ENCODE assay signal across 9 mouse cellular contexts in the genomic region with DNA sequence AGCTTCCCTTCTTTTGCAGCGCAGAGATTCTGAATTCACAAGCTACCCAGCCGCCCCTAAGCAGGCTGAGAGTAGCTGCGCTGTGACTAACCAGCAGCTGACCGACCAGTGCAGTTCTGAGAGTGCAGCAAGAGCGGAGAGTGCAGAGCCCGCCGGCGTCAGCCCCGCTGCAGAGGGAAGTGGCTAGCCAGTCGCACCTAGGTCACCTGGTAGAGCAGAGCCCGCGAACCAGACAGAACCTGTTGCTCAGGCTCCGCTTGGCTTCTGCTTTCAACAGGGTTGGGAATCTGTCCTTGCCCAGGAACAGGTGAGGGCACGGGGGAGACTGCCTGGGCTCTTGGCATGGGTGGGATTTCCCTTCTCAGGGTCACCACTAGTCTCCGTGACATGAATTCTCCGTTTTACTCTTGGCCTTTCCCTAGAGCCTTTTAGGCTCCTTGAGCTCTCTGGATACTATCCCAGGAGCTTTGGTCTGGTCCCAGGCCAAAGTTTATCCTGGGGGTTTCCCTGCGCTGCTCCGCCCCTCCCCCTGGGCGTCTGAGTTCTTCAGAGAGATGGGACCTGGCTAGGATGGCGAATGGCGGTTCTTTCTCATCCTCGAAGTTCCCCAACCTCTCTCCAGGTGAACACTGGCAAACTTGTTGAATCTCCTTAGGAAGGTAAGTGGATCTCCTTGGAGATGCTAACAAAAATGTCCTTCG. TPM values are rescaled to one million over a fixed set of nuclear protein-coding genes. Genes with fewer than 3 reads are reported as not detected.
DNase-seq lines count a peak whose midpoint lies in the region; ATAC-seq and TF ChIP-seq lines count a peak whose summit lies in the region.
"Had no signal": no experiment of that assay in that cellular context is flagged by ENCODE, and none has a peak within 500 bp of the region (broad histone marks: within the 10 kb centered on the region; RNA-seq: fewer than 3 reads in every experiment).

TSS of gene Npffr2 (plus strand) at position 552 of the 701 bp plus-strand sequence.

- H3K9me3 ChIP-seq in heart, embryonic 13.5 days = no peaks in the 10 kb centered on the region
- H3K9me3 ChIP-seq in hindbrain, embryonic 10.5 days = no peaks in the 10 kb centered on the region
- no peaks in the 10 kb centered on the region for H3K9me3 ChIP-seq in limb, embryonic 13.5 days
- no peaks in the 10 kb centered on the region for H3K9me3 ChIP-seq in midbrain, embryonic 14.5 days (ENCODE audit: control insufficient read depth, low read length)

- peak within 1 kb of the TSS; percentile 77 for H3K9ac ChIP-seq in heart, embryonic 13.5 days
- H3K9ac ChIP-seq in limb, embryonic 13.5 days = peak within 1 kb of the TSS; percentile 55
- H3K9ac ChIP-seq in midbrain, embryonic 14.5 days (replicated peaks; ENCODE audit: low read length) = peak within 1 kb of the TSS; percentile 42; the same call in 1 of the 2 replicates

- H3K4me2 ChIP-seq in heart, embryonic 13.5 days = peak within 1 kb of the TSS; percentile 89
- peak within 1 kb of the TSS; percentile 80 for H3K4me2 ChIP-seq in limb, embryonic 13.5 days (replicated peaks)
- peak within 1 kb of the TSS; percentile 90 for H3K4me2 ChIP-seq in midbrain, embryonic 14.5 days (ENCODE audit: low read length)

- WGBS in heart, embryonic 13.5 days = 4% methylated on average over 23 of the region's 23 CpGs
- WGBS in hindbrain, embryonic 10.5 days = 3% methylated on average over 23 of the region's 23 CpGs
- WGBS in limb, embryonic 13.5 days = 3% methylated on average over 23 of the region's 23 CpGs
- WGBS in midbrain, embryonic 14.5 days = 4% methylated on average over 23 of the region's 23 CpGs

- no peak for TF ChIP-seq POLR2A in brain, embryonic 14.5 days (IDR thresholded peaks at IDR 0.05; ENCODE audit: borderline replicate concordance, extremely low read depth, insufficient read depth, insufficient read length, poor library complexity, severe bottlenecking)

- no peak; the same call in 1 of the 2 replicates for ATAC-seq in heart, embryonic 13.5 days (ENCODE audit: extremely low read depth, insufficient number of reproducible peaks, low FRiP score, low TSS enrichment)
- ATAC-seq in limb, embryonic 13.5 days (ENCODE audit: low FRiP score, low read depth) = peak; percentile 85
- ATAC-seq in midbrain, embryonic 14.5 days (ENCODE audit: low FRiP score, low TSS enrichment) = peak; percentile 85
- ATAC-seq in erythroid progenitor cell, adult 5-6 weeks (replicated peaks; ENCODE audit: low FRiP score, poor library complexity, severe bottlenecking) = no peak

- peaks cover 22% of the 10 kb centered on the region for H3K27me3 ChIP-seq in heart, embryonic 13.5 days (replicated peaks)
- peaks cover 22% of the 10 kb centered on the region for H3K27me3 ChIP-seq in hindbrain, embryonic 10.5 days (ENCODE audit: insufficient read depth, poor library complexity, severe bottlenecking)
- peaks cover 16% of the 10 kb centered on the region for H3K27me3 ChIP-seq in limb, embryonic 13.5 days
- H3K27me3 ChIP-seq in midbrain, embryonic 14.5 days (ENCODE audit: control insufficient read depth, insufficient read depth, low read length) = no peaks in the 10 kb centered on the region; the same call in 1 of the 2 replicates

- 0 out of 2 replicates have a peak, but pooled peaks have one; percentile 15 for TF ChIP-seq CTCF in brain, embryonic 14.5 days (IDR thresholded peaks at IDR 0.05; ENCODE audit: borderline replicate concordance, extremely low read depth, insufficient read depth, insufficient read length)

- no peaks in the 10 kb centered on the region for H3K36me3 ChIP-seq in heart, embryonic 13.5 days
- H3K36me3 ChIP-seq in hindbrain, embryonic 10.5 days = no peaks in the 10 kb centered on the region
- no peaks in the 10 kb centered on the region for H3K36me3 ChIP-seq in limb, embryonic 13.5 days
- H3K36me3 ChIP-seq in midbrain, embryonic 14.5 days (ENCODE audit: control insufficient read depth, insufficient read depth, low read length) = no peaks in the 10 kb centered on the region

- peak within 1 kb of the TSS; percentile 55 for H3K4me3 ChIP-seq in heart, embryonic 13.5 days
- H3K4me3 ChIP-seq in hindbrain, embryonic 10.5 days = peak within 1 kb of the TSS; percentile 60
- H3K4me3 ChIP-seq in limb, embryonic 13.5 days = peak within 1 kb of the TSS; percentile 43
- H3K4me3 ChIP-seq in midbrain, embryonic 14.5 days (replicated peaks; ENCODE audit: low read depth, low read length) = peak within 1 kb of the TSS; percentile 42

- no peak within 1 kb of the TSS for H3K27ac ChIP-seq in heart, embryonic 13.5 days (replicated peaks)
- H3K27ac ChIP-seq in hindbrain, embryonic 10.5 days = peak within 1 kb of the TSS; percentile 56; the same call in 1 of the 2 replicates
- H3K27ac ChIP-seq in limb, embryonic 13.5 days = no peak within 1 kb of the TSS
- no peak within 1 kb of the TSS for H3K27ac ChIP-seq in midbrain, embryonic 14.5 days (replicated peaks; ENCODE audit: low read depth, low read length)

- peaks cover 9% of the 10 kb centered on the region for H3K4me1 ChIP-seq in heart, embryonic 13.5 days
- H3K4me1 ChIP-seq in hindbrain, embryonic 10.5 days (replicated peaks) = peaks cover 23% of the 10 kb centered on the region
- H3K4me1 ChIP-seq in limb, embryonic 13.5 days = peaks cover 15% of the 10 kb centered on the region
- H3K4me1 ChIP-seq in midbrain, embryonic 14.5 days (ENCODE audit: control insufficient read depth, insufficient read depth, low read length) = peaks cover 12% of the 10 kb centered on the region

- no peak for DNase-seq in heart, adult 9 months (ENCODE audit: low spot score in 2 of 2)
- DNase-seq in brain, embryonic 14.5 days (ENCODE audit: low read depth) = peak; percentile 75
- peak; percentile 66 for DNase-seq in hindbrain, embryonic 10.5 days (ENCODE audit: low spot score)
- DNase-seq in midbrain, embryonic 14.5 days = peak; percentile 76
- no peak for DNase-seq in spleen, postnatal 4 days (ENCODE audit: low spot score in 2 of 2)

RNA-seq across cellular contexts. Expression of gene Npffr2, which starts in this region (rescaled TPM):
- polyA plus RNA-seq in heart, embryonic 13.5 days (2015; fragmentation: Nextera tagmentation; extraction: Ambion mirVana) = not detected in 2 replicates
- polyA plus RNA-seq in brain, embryonic 14.5 days (2012; rRNA removed) = 0.04 and 0.14 TPM in 2 replicates
- polyA plus RNA-seq in hindbrain, embryonic 10.5 days (2016; fragmentation: Nextera tagmentation; extraction: Ambion mirVana) = 0.48 and 0.76 TPM in 2 replicates
- polyA plus RNA-seq in limb, embryonic 13.5 days (2015; fragmentation: Nextera tagmentation; extraction: Ambion mirVana) = 0.09 TPM in 1 of 2 replicates, not detected in the other
- 0.13 and 0.30 TPM in 2 replicates for polyA plus RNA-seq in midbrain, embryonic 14.5 days (2014; fragmentation: Nextera tagmentation; extraction: Ambion mirVana)
- not detected in 2 replicates for total RNA-seq in erythroid progenitor cell, adult 5-6 weeks (2015; ENCODE audit: low replicate concordance)
- not detected in 2 replicates for total RNA-seq in erythroid progenitor cell, adult 5-6 weeks (2017; ENCODE audit: low replicate concordance)
- total RNA-seq: layer of hippocampus, postnatal 36 days had no signal

Comparison
In these comparisons a context has a peak if more than half of its experiments do, and no peak if none do; other contexts are left out.
1. Peak in DNase-seq in brain, embryonic 14.5 days; RNA of the gene not detected or under 1 TPM.
2. Peak in DNase-seq, H3K4me3 ChIP-seq and H3K27ac ChIP-seq in hindbrain, embryonic 10.5 days; RNA of the gene not detected or under 1 TPM.
3. Peak in ATAC-seq, H3K4me3 ChIP-seq, H3K9ac ChIP-seq and H3K4me2 ChIP-seq in limb, embryonic 13.5 days; RNA of the gene not detected or under 1 TPM.
4. Peak in DNase-seq, ATAC-seq, H3K4me3 ChIP-seq, H3K9ac ChIP-seq and H3K4me2 ChIP-seq in midbrain, embryonic 14.5 days; RNA of the gene not detected or under 1 TPM.